Mouse (Mus musculus) monocyte, adult 5-6 weeks (primary cell): ENCODE data around the gene Cyp2c23. TPM values are rescaled to one million over a fixed set of nuclear protein-coding genes. Genes with fewer than 3 reads are reported as not detected.

Experiments
- ATAC-seq: fragments of 153-309, 156-312 bp; replicated peaks from 2 replicates; pipeline ENCODE4 v1.8.0; 2017; ENCODE audit warnings: mild to moderate bottlenecking; ENCODE audit not compliant: low TSS enrichment, insufficient number of reproducible peaks, severe bottlenecking, poor library complexity, low FRiP score
- total RNA-seq: library from RNA; stranded (forward); fragments of 200-1000, 200-491, 200-594 nt; gene quantifications from 3 replicates; pipeline ENCODE4 v1.2.3, GENCODE M21; 2017

The Cyp2c23 gene
- total RNA-seq, 1 experiment from 2014 or later, result not detected

DNA sequence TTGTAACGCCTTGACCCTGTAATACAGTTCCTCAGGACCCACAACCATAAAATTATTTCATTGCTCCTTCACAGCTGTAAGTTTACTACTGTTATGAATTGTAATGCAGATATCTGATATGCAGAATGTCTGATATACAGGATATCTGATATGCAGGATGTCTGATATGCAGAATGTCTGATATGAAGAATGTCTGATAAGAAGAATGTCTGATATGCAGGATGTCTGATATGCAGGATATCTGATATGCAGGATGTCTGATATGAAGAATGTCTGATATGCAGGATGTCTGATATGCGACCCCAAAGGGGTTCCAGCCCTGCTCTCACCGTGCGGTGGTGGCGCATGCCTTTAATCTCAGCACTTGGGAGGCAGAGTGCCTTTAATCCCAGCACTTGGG is 47.0 kb downstream of the Cyp2c23 start:
- ATAC-seq, result no peak

DNA sequence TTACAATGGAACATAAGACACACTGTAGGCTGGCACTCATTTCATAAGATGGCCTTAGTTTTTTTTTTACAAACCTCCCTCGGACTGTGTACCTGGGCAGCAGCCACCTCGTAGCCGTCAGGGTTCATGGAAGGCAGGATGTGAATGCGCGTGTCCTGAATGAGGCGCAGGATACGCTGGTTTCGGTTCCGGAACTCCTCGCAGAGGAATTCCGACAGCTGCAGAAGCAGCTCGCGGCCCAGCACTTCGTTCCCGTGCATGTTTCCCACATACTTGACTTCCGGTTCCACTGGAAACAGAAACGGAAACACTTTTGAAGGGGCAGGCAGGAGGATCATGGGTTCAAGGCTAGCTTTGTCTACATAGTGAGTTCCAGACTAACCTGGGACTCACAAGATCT is 48.3 kb downstream of the Cyp2c23 start:
- ATAC-seq, result no peak

DNA sequence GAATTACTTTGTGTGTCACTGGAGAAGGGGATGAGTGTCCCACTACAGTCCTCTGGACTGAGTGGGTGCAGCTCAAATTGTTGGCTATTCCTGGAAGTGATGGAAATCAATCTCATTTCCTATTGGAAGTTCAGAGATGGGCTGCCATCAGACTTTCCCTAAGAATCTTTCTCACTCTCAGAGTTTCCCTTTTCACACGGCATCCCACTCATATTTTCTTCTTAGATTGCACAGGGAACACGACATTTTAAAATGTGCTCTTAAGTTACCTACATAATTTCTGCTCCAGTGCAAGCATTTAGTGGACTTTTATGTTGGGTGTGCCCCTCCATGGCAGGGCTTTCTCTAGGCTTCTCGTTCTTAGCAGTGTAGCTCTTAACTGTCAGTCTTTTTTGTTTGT is 51.2 kb downstream of the Cyp2c23 start:
- ATAC-seq, result no peak

DNA sequence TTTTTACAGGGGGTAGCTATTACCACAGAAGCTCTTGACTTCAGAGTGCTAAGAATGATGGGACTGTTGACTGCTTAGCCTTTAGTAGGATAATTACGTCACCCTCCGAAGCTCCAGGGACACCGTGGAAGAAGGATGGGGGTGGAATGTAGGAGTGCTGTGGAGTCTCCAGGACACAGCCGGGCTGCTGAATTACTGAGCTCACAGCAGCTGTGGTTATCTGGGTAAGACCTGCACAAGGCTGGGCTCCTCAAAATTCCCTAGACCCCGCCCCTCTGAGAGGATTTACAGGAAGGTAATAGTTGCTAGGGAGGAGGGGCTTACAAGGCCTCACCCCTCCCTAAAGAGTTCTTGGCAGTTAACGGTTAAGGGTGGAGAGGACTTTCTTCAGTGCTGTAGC is 52.3 kb downstream of the Cyp2c23 start:
- no peak for ATAC-seq

DNA sequence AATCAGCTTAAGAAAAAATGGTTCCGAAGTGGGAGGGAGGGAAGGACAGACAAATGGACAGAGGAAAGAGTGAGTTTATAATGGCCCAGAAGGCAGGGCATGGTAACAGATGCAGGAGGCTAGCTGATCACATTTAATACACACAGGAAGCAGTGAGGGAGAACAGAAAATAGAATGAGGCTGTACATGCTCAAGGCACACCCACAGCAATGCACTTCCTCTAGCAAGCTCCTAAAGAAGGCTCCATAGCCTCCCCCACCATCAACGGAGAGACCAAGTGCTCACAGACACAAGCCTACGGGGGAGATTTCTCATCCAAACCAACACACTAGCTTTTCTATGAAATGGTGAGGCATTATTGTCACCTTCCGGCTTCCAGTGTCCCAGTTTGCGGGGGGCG is 54.8 kb downstream of the Cyp2c23 start:
- ATAC-seq, result no peak

DNA sequence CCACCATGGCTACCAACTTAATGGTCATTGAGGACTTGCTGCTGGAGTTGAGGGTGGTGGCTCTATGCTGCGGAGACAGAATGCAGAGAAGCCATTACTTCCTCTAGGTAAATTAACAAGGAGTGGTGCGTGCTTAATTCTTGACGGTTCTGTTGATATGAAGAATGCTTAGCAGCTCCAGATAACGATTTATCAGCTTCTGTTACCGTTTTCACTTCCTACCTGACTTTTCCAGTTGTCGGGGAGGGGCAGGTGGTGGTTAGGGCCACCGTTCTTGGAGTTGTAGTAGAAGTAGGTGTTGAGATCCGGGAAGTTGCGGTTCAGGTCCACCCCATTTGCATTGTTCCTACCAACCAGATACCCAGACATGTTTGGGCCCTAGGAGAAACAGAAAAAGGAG is 55.3 kb downstream of the Cyp2c23 start:
- ATAC-seq, result no peak

DNA sequence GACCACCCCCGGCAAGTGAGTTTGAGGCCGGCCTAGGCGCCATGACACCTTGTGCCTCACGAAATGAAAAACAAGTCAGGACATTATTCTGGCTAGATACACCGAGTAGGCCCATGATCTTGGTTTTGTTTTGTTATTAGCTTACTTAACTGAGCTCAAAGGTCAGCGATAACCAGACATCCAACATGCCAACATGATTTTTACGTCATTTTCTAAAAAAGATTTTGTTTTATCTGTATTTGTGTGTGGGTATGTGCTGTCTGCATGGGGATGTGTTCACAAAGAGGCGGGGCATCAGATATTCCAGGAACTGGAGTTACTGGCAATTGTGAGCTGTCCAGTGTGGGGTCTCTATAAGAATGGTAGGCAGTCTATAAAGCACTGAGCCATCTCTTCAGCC is 56.9 kb downstream of the Cyp2c23 start:
- no peak for ATAC-seq

DNA sequence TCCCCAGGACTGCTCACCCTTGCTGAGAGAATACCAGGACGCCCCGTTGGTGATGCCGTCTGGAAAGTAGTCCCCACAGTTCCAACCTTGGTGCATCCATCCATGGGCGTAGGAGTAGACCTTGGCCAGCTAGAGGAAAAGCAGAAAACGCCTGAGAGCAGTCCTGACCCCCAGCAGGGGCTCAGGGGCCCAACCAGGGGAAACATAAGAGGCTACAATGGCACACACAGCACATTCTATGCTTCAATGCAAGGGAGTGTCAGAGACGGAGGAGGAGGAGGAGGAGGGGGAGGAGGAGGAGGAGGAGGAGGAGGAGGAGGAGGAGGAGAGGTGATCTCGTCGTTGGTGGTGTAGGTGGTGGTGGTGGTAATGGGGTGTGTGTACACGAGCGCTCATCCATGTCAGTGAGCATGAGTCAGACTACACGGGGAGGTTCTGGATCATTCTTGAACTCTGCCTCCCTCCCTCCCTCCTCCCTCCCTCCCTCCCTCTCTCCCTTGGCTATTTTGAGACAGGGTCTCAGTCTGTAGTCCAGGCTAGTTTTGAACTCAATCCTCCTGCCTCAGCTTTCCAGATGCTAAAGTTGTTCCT is 60.5 kb downstream of the Cyp2c23 start:
- no peak for ATAC-seq

DNA sequence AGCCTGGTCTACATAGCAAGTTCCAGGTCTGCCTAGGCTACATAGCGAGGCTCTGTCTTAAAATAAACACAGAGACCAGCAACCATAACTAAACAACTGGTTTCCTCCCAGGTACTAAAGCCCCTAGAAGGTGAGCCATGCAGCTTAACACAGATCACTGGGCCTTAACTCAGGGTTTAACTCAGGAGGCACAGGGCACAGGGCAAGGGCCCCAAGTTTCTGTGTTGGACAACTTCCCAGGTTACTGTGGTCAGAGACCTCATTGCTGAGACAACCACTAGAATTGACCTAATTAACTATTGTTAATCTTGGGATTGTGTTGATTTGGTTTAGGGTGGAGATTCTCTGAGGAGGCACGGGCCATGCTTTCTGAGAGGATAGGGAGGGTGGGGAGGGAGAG is 62.5 kb downstream of the Cyp2c23 start:
- ATAC-seq, result no peak

DNA sequence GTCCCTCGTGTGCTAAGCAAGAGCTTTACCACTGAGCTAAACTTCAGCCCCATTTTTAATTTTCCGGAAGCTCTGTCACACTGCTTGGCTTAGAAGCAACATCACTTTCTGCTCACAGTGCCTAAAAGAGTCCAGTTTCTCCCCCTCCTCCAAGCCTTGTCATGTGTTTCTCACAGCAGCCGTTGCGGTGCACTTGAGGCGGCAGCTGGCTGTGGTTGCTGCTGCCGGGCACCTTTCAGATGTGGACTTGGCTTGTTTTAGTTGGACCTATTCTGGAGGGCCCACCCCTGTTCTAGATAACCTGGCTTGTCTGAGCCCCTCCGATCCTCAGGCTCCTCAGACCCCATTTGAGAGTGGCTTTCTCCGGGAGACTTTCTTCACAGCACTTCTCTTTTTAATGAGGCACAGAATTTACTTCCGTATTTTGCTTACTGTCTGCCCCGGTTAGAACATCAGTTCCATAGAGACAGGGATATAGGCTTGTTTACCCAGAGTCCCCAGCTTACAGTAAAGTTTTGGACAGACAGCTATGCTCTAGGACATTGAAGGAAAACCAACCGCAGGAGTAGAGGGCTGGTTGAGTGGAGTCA is 63.4 kb downstream of the Cyp2c23 start:
- ATAC-seq, result peak; percentile 45; the same call in 1 of the 2 replicates

DNA sequence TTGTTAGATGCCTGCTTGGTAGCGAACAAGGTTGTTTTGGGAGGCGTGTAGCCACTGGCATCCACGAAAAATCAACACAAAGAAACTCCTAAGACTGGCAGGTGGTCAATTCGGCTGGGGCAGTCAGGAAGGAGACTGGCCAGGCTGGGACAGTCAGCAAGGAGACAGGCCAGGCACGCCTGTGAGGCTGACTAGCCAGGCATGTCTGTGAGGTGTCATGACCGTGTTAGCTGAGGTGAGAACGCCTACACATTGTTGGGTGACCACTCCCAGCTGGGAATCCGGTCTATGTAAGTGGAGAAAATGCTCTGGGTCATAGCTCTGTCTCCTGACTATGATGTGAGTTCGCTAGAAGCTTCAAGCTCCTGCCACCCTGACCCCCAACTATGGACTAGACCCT is 66.2 kb downstream of the Cyp2c23 start:
- no peak for ATAC-seq

DNA sequence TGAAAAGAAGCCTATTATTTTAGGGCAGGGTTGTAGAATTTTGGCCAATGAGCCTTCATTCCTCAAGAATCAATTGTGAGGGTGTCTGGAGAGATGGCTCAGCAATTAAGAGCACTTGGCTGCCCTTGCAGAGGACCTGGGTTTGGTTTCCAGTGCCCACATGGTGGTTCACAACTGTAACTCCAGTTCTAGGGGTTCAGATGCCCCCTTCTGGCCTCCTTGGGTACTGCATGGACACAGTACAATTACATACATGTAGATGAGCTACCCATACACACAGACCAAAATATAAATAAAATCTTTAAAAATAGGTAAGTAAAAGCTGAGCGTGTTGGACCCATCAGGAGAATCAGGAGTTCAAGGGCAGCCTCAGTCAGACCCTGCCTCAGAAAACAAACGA is 67.8 kb downstream of the Cyp2c23 start:
- no peak for ATAC-seq

DNA sequence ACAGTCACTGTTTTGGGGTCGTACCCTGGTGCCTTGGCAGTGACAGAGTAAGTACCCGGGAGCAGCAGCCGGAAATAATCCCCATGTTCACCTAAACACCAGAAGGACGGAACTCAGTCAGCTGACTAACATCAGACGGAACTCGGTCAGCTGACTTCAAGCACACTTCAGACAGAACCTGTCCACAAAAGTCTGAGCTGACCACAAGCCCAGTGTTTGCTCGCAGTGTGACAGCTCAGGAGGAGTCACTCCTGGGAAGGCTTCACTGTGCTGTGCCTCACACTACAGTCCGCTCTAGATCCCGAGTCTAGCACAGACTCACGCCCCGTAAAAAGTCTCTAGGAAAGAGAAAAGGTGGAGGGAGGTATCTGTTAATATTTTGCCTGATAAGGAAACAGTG is 69.0 kb downstream of the Cyp2c23 start:
- no peak for ATAC-seq

DNA sequence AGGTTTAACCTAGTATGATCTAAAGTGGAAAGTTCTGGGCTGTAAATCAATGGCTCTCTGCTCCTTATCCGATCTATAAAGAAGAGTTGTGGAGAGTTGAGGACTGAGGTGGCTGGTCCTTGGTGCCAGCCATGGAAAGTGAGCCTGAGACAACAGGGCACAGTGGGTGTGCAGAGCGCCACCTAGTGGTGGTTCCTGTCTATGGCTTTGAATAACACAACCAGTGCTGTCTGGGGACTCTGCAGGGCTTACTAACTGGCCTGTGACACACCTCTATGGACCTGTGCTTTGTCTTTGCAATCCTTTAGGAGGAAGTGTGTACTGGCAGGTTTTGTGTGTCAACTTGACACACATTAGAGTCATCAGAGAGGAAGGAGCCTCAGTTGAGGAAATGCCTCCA is 69.8 kb downstream of the Cyp2c23 start:
- peak; percentile 60 for ATAC-seq

DNA sequence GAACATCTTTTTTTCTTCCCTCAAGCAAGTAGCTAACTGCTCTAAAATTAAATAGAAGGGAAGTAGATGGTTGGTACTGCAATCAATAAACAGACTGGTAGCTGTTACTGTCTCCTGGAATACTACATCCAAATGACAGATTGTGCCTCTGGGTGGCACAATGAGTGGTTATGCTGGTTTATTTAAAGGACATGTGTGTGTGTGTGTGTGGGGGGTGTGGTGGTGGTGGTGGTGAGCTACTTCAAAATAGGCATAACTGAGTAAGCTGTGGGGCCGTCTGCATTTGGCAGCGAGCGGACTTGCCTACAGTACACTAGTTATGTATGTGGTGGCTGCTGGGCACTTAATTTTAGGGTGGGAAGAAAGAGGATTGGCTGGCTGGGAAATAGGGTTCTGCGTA is 71.1 kb downstream of the Cyp2c23 start:
- ATAC-seq, result no peak

DNA sequence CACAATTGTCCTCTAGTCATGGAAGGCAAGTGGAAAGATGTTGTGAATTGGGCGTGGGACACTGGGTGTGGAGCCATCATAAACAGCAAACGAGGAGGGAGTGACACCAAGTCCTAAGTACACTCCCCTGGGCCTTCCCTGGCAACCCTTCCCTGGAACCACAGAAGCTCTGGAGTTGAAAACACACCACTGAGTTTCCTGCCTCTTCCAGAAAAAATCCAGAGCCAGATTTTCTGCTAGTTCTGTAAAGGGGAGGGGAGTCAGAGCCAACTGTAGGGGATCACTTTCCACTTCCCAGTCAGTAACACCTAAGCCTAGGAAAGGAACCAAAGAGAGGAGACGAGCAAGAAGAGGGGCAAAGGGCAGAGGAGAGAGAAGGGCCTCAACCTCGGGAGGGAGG is 71.6 kb downstream of the Cyp2c23 start:
- ATAC-seq, result no peak

DNA sequence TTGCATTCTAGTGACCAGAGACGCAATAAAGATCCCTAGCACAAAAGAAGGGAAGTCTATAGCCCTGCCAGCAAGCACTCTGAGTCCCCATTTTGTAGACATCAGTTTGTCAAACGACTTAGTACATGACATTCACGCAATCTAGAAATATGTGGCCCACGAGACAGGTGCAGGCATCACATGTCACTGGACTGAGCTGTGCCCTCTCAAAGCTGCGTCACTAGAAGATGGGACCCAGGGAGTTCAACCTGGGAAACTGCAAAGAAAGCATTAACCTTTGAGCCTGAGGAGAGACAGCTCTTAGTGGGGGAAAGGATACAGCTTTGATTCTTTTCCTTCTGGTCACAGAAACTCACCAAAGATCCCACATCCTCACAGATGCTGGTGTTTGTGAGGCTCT is 73.7 kb downstream of the Cyp2c23 start:
- no peak for ATAC-seq
